Mouse (Mus musculus) hindbrain, embryonic 12.5 days (tissue): ENCODE measurements around the gene Gm4858. TPM values are rescaled to one million over a fixed set of nuclear protein-coding genes. Genes with fewer than 3 reads are reported as not detected.

Experiments
- ATAC-seq: fragments of 200-750 bp; cut with Nextera tagmentation; 2 replicates; pipeline ENCODE4 v1.8.0; 2017; ENCODE audit warnings: moderate TSS enrichment; ENCODE audit not compliant: low FRiP score
- H3K27ac ChIP-seq: fragments of 300-500 bp; sonication (generic); 2 replicates; pipeline ENCODE4 v1.5.1; 2016; ENCODE audit warnings: mild to moderate bottlenecking
- H3K27me3 ChIP-seq: fragments of 300-500 bp; sonication (generic); 2 replicates; pipeline ENCODE4 v1.6.1; 2016; ENCODE audit warnings: mild to moderate bottlenecking
- H3K36me3 ChIP-seq: fragments of 300-500 bp; sonication (generic); 2 replicates; pipeline ENCODE4 v1.6.1; 2016; ENCODE audit warnings: mild to moderate bottlenecking
- H3K4me1 ChIP-seq: fragments of 300-500 bp; sonication (generic); 2 replicates; pipeline ENCODE4 v1.6.1; 2016
- H3K4me2 ChIP-seq: fragments of 300-500 bp; sonication (generic); replicated peaks from 2 replicates; pipeline ENCODE4 v1.6.1; 2016; ENCODE audit warnings: mild to moderate bottlenecking
- H3K4me3 ChIP-seq: fragments of 300-500 bp; sonication (generic); 2 replicates; pipeline ENCODE4 v1.5.1; 2016; ENCODE audit warnings: mild to moderate bottlenecking
- H3K9ac ChIP-seq: fragments of 300-500 bp; sonication (generic); 2 replicates; pipeline ENCODE4 v1.6.1; 2016; ENCODE audit warnings: mild to moderate bottlenecking, moderate library complexity
- H3K9me3 ChIP-seq: fragments of 300-500 bp; sonication (generic); replicated peaks from 2 replicates; pipeline ENCODE4 v1.6.1; 2016; ENCODE audit warnings: mild to moderate bottlenecking
- WGBS: fragments of 180-500 bp; shearing (Covaris S2); methylation state at CpG from one replicate; pipeline ENCODE4 v1.1.7; 2016; 5-methylcytosine and 5-hydroxymethylcytosine counted together
- polyA plus RNA-seq: library from polyadenylated mRNA; unstranded; fragments of >200 nt; fragmentation: Nextera tagmentation; extraction: Ambion mirVana; gene quantifications from 2 replicates; pipeline ENCODE4 v1.2.1, GENCODE M21; 2016

The Gm4858 gene
- polyA plus RNA-seq, 1 experiment from 2014 or later, result not detected

DNA sequence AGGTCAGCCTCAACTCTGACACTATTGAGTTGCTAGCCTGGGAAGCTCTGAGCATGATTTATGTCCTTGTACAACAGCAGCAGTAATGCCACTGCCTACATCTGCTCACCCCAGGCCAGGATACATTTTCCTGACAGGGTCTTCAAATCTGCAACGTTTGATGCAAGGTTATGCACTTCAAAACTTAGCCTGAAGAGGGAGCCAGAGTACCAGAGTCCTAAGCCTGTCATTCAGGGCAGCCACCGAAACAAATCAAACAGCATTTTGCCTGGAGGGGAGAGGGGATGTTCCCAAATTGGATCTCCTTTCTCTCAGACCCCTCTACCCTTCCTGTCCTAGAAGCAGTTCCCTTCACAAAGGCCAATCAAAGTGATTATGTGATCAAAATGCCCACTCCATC is 45.9 kb downstream of the Gm4858 start:
- Histone ChIP-seq H3K9ac (no peak overlapping the region), H3K36me3 (no peaks in the 10 kb centered on the region), H3K9me3 (no peaks in the 10 kb centered on the region), H3K4me3 (no peak overlapping the region), H3K27me3 (no peaks in the 10 kb centered on the region), H3K27ac (no peak overlapping the region), H3K4me1 (no peaks in the 10 kb centered on the region), H3K4me2 (no peak overlapping the region)
- 9% methylated on average over 2 of the region's 2 CpGs for WGBS
- 0 out of 2 replicates have a peak, but pooled peaks have one; percentile 6 for ATAC-seq

DNA sequence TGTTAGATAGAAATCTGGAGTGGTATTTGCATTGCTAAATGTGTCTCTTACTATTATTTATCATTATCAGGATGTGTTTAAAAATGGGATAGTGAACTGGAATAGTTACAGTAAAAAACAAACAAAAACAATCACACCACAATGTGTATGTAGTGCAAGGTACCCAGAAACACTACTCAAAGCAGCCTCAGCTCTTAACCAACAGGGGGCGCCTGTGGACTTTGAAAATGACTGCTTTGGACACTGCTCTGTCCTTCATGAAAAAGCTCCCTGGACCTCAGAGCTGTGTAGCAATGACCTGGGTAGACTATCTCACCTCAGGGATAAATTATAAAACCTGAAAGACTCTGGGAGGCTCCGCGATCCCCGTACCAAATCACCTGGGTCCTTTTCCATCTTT is 50.5 kb downstream of the Gm4858 start:
- no peak overlapping the region for H3K9ac ChIP-seq
- no peak overlapping the region for H3K27ac ChIP-seq
- no peak overlapping the region for H3K4me2 ChIP-seq
- no peak overlapping the region for H3K4me3 ChIP-seq
- H3K4me1 ChIP-seq, result no peaks in the 10 kb centered on the region
- no peaks in the 10 kb centered on the region for H3K9me3 ChIP-seq
- 47% methylated on average over 4 of the region's 4 CpGs for WGBS
- ATAC-seq, result no peak
- no peaks in the 10 kb centered on the region for H3K36me3 ChIP-seq
- no peaks in the 10 kb centered on the region for H3K27me3 ChIP-seq

Other genes with a start within 250 kb of the Gm4858 start
- not detected in 2 replicates for gene Kprp, start 241.6 kb upstream of the Gm4858 start, polyA plus RNA-seq
- gene Lce1l, start 217.5 kb upstream of the Gm4858 start, polyA plus RNA-seq, result not detected in 2 replicates
- gene 2310050C09Rik, start 198.6 kb upstream of the Gm4858 start, polyA plus RNA-seq, result not detected in 2 replicates
- gene Lce3a, start 142.6 kb upstream of the Gm4858 start, polyA plus RNA-seq, result not detected in 2 replicates
- not detected in 2 replicates for gene Lce3b, start 135.8 kb upstream of the Gm4858 start, polyA plus RNA-seq
- not detected in 2 replicates for gene Lce3c, start 124.3 kb upstream of the Gm4858 start, polyA plus RNA-seq
- gene Lce3d, start 111.4 kb upstream of the Gm4858 start, polyA plus RNA-seq, result not detected in 2 replicates
- gene Lce3e, start 101.8 kb upstream of the Gm4858 start, polyA plus RNA-seq, result not detected in 2 replicates
- 0.42 TPM in 1 of 2 replicates, not detected in the other for gene Lce3f, start 76.6 kb upstream of the Gm4858 start, polyA plus RNA-seq
- gene Crct1, start 53.1 kb upstream of the Gm4858 start, polyA plus RNA-seq, result 0.41 TPM in 1 of 2 replicates, not detected in the other
- not detected in 2 replicates for gene Lce1m, start 49.8 kb upstream of the Gm4858 start, polyA plus RNA-seq
- not detected in 2 replicates for gene Crnn, start 76.0 kb downstream of the Gm4858 start, polyA plus RNA-seq
- not detected in 2 replicates for gene Flg2, start 128.5 kb downstream of the Gm4858 start, polyA plus RNA-seq
- gene Flg, start 204.7 kb downstream of the Gm4858 start, polyA plus RNA-seq, result 0.22 TPM in 1 of 2 replicates, not detected in the other